Mouse (Mus musculus) embryonic stem cell, embryonic (primary cell): ENCODE measurements at regions not wholly inside any gene's neighbourhood (a gene's known extent, or its start where the extent isn't known, plus 50 kb on each side); places are given as distances from the start of the nearest gene placed in this dataset.

Experiments
- CTCF ChIA-PET, 4 experiments: fragments of 300-600 bp in 2 of 4; fragments of 350-600 bp in 2 of 4; sonication (Branson Sonifier 250); formaldehyde crosslinking; loops; one replicate each; lab custom pipeline; 2022; ENCODE audit warnings: inconsistent platforms in 2 of 4; lab: Charles Lee
- POLR2A ChIA-PET, 4 experiments: fragments of 300-600 bp in 2 of 4; fragments of 350-600 bp in 2 of 4; sonication (Branson Sonifier 250); formaldehyde crosslinking; loops; one replicate each; lab custom pipeline; 2022; ENCODE audit warnings: antibody characterized with exemption in 4 of 4, inconsistent platforms in 1 of 4; lab: Charles Lee

DNA sequence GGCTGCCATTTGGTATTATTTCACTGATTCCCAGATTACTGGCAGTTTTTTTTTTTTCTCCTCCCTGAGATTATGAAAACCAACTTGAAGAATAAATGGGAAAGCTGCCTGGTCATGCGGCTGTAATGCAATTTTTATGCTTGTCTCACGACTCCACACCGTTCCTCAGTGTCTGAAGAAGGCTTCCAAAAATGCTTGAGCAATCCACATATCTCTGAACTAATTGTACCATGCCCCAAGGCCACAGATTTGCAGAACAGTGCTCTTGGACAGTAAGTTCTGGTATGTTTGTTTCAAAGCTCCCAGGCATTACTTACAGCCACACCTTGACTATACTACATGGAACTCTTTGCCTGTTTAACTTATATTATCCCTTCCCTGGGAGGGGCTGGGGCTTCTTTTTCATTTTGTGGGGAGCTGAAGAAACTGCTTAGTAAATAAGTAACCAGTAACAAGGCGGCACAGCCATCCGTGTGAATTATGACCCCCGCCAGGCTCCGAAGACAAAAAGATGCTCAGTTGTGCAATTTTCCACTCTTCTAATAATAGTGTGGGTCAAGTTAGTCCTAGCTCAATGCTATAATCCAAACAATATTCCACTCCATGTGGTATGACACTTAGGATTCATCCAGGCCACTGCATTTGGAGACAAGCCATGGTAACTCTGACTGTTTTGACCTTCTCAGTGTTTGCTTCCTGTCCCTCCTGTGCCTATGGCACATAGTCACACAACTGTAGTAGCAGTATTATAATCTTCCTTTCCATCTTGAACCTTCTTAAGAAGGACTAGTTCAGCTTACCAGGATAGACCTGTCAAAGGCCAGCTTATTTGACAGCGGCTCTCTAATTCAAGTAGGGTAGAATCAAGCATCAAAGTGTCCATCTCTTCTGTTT is 305.1 kb downstream of the Pten start:
- POLR2A ChIA-PET: interaction anchor here in 1 of 4 experiments (0.6 kb wide), 1 partner anchor 15 kb away, joined by 5 read pairs; no protein-coding TSS in a partner anchor
- CTCF ChIA-PET: interaction anchor here in 1 of 4 experiments (0.6 kb wide), 1 partner anchor 310 kb away, joined by 3 read pairs; no protein-coding TSS in a partner anchor

DNA sequence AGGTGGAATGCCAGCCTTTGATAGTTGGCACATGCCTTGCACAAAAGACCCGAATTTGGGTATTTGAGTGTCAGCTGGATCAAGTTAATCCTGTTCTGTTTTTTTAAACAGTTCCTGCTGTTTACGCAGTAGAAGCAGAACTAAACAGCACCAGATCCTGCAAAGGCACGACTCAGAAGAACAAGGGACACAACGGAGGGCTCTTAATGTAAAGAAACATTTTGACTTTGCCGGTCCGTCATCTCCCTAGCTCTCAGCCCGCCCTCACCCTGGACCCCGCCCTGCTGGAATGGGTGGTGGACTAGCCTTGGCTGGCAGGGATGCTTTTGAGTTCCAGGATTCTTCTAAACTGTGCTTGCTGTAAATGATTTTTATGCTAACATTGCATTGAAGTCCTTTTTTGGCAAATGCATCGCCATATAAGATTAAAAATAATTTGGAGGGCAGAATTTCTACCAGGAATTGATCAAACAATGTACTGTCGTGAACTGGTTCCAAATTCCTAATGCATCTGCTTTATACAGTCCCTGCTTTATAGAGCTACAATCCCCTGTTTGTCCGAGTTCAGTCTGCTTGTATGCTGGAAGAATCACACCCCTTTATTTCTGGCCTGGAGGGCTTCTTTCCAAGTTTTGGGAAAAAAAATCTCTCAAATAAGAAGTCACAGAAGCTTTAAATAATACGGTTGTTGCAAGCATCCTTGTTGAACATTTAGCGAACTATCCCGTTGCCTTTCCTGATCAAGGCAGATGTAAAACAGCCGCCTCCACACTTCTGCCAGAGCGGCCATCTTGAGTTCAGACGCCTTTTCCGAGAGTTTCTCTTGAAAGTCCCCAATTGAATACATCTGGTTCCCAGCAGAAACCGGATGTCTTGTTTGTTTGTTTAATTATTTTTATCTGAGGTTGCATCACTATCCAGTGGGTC is 308.2 kb downstream of the Pten start:
- ChIA-PET CTCF (no interaction called here), POLR2A (interaction anchor here in 1 of 4 experiments (0.5 kb wide), 1 partner anchor 90 kb away, joined by 3 read pairs; no protein-coding TSS in a partner anchor)

DNA sequence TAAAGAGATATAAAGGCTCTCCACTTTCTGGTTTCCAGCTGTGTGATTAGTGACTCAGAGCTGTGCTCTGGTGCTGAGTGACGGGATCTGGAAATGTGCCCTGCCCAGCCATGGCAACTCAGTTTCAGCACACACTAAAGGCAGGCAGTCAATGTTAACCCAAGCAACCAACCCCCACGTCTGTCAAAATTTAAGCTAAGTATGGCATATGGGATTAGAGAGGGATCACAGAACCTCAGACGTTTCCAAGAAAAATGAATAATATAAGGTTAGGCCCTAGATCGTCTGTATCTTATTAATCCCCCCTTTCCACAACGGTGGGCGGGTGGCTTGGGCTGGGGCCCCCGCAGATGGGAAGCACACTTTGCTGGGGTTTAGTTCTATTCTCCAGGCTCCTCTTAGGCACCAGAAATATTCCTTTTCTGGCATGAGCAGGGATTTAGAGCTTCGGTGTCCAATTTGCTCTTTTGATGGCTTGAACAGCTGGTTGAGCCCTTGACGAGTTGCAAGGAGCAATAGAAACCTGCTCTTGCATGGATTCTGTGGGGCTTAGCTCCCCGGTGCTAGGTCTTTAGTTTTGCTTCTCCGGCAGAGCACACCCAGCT is 311.2 kb downstream of the Pten start:
- ChIA-PET POLR2A (interaction anchor here in 2 of 4 experiments (0.6 to 0.9 kb wide), 2 partner anchors 8 to 89 kb away, joined by 3 to 4 read pairs; no protein-coding TSS in a partner anchor), CTCF (interaction anchor here in 1 of 4 experiments (0.6 kb wide), 1 partner anchor 171 kb away, joined by 3 read pairs; no protein-coding TSS in a partner anchor)

DNA sequence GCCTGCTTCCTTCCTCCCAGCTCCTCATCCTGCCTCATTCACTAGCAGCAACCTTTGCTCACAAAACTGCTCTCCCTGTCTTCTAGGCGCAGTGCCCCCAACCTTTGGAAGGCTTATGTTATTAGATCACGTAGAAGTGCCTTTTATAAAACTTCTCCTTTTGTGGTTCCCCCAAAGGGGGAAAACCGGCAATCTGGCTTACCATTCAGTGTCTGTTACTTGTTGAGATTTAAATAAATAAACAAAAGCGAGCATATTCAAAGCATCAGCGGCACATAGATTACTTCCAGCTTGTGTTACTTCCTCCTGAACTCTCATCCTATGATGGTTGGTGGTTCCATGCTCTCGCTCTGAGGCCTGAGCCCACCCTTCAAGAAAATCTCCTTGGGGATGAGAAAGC is 312.5 kb downstream of the Pten start:
- ChIA-PET CTCF (no interaction called here), POLR2A (no interaction called here)

GRCm38 (mm10) chr19:33072299-33072698 is 315.0 kb downstream of the Pten start:
- CTCF ChIA-PET: no interaction called here
- POLR2A ChIA-PET: interaction anchor here in 1 of 4 experiments (0.7 kb wide), 1 partner anchor 1143 kb away, joined by 3 read pairs; no protein-coding TSS in a partner anchor

- ChIA-PET POLR2A (no interaction called here), CTCF (no interaction called here)
These were observed 317.2 kb downstream of the Rnls start for GRCm38 (mm10) chr19:33074907-33075306.

DNA sequence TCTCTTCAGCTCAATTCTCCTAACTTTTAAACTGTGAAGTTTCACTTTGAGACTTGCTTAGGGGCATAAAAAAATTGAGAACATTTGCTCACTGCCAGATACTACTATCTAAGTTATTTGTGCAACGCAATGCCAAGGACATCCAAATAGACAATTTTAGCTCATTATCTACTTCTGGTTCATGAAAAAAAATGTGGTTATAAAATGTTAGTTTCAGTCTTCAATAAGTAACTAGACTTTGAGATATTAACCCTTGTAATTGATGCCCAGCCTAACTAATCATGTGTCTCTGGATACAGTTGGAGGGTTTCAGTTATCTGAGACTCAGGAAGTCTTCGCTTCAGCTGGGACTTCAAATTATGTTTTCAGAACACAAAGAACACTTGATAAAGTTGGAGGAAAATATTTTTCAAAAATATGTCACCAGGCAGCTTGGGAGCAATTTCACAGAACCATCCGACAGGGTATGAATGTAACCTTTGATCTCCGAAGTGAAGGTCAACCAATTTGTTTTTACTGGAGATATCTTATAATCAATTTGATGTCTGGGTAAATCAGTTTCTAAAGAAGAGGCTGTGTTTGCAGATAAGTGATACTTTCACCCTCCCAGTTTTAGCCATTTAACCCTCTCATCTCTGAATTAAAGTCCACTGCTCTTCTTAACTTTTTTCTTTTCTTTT is 313.3 kb downstream of the Rnls start:
- CTCF ChIA-PET: no interaction called here
- POLR2A ChIA-PET: no interaction called here

DNA sequence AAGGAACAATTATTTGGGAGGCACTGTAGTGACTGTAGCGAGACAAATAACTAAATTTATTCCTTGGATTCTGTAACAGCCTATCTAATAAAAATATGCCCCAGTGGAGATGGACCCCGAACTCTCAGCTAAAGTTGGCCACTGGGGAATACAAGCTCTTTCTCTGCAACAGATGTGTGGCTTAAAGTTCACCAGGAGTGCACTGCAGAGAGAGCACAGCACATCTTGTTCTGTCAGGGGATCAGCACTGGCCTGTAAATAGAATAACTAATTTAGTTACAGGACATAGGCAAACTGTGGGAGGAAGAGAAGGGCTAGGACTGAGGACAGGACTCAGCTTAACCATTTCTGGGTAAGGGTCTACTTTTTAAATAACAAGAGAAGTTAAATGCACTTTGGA is 312.1 kb downstream of the Rnls start:
- CTCF ChIA-PET: no interaction called here
- POLR2A ChIA-PET: no interaction called here

GRCm38 (mm10) chr19:33081493-33081892 is 310.6 kb downstream of the Rnls start:
- ChIA-PET POLR2A (no interaction called here), CTCF (no interaction called here)

- ChIA-PET POLR2A (interaction anchor here in 1 of 4 experiments (0.6 kb wide), 1 partner anchor 161 kb away, joined by 3 read pairs; no protein-coding TSS in a partner anchor), CTCF (no interaction called here)
These were observed 308.7 kb downstream of the Rnls start for GRCm38 (mm10) chr19:33083371-33083770.

- ChIA-PET POLR2A (no interaction called here), CTCF (no interaction called here)
These were observed 307.4 kb downstream of the Rnls start for GRCm38 (mm10) chr19:33084683-33085082.
